Mouse (Mus musculus): Measurements from ENCODE around the gene Fam241a.

Fam241a gene

GRCm38 (mm10) chr3:127836798-127837153, 59.3 kb downstream of the Fam241a start:
- WGBS, result under 1% methylated on average over 17 of the region's 17 CpGs

GRCm38 (mm10) chr3:127835594-127835993, 60.5 kb downstream of the Fam241a start:
- 68% methylated on average over 6 of the region's 6 CpGs for WGBS

GRCm38 (mm10) chr3:127834040-127834439, 62.1 kb downstream of the Fam241a start:
- 90% methylated on average over 4 of the region's 4 CpGs for WGBS

GRCm38 (mm10) chr3:127831079-127831478, 65.0 kb downstream of the Fam241a start:
- 75% methylated on average over 6 of the region's 6 CpGs for WGBS

GRCm38 (mm10) chr3:127830183-127830582, 65.9 kb downstream of the Fam241a start:
- whole genome bisulfite sequencing, result 92% methylated on average over 10 of the region's 10 CpGs

GRCm38 (mm10) chr3:127827123-127827522, 69.0 kb downstream of the Fam241a start:
- WGBS, result 35% methylated on average over 7 of the region's 7 CpGs

- 78% methylated on average over 7 of the region's 7 CpGs for WGBS
Measured at GRCm38 (mm10) chr3:127826503-127826902, 69.6 kb downstream of the Fam241a start.

- 79% methylated on average over 17 of the region's 17 CpGs for WGBS
Measured at GRCm38 (mm10) chr3:127823886-127824863, 71.9 kb downstream of the Fam241a start.

GRCm38 (mm10) chr3:127821209-127821608, 74.9 kb downstream of the Fam241a start:
- WGBS, result 85% methylated on average over 5 of the region's 5 CpGs

GRCm38 (mm10) chr3:127820400-127820799, 75.7 kb downstream of the Fam241a start:
- 88% methylated on average over 1 of the region's 1 CpGs for WGBS
